Comparison of ENCODE assay signal across 8 mouse cellular contexts in the genomic region with DNA sequence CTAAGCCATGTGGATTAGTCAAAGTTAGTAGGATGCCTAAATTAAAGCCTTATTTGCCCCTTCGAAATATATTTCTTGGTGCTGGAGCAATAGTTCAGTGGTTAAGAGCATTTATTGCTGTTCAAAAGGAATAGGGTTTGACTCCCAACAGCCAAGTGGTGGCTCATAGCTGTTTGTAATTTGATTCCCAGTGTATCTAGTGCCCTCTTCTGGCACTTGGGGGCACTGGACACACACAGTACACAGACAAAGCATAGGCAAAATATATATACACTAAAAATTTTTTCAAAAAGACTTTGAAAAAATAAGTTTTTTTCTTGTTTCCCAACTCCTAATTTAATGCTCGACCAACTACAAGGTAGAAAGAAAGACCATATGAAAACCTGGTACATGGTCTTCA. TPM values are rescaled to one million over a fixed set of nuclear protein-coding genes. Genes with fewer than 3 reads are reported as not detected.
DNase-seq lines count a peak whose midpoint lies in the region; ATAC-seq and TF ChIP-seq lines count a peak whose summit lies in the region.

No protein-coding gene starts in this region.

- intact Hi-C loops in left cerebral cortex, postnatal 4 days (cut with DNase I): loop anchor here (5.0 to 10.0 kb wide), 2 partner anchors 58 to 326 kb away; no protein-coding TSS in a partner anchor

- no peak overlapping the region for H3K27ac ChIP-seq in lung, postnatal 0 days (ENCODE audit: low read length)
- no peak overlapping the region for H3K27ac ChIP-seq in midbrain, embryonic 10.5 days (replicated peaks)

- no peak for TF ChIP-seq EP300 in lung, postnatal 0 days (IDR thresholded peaks at IDR 0.05)

- no peaks in the 10 kb centered on the region for H3K9me3 ChIP-seq in lung, postnatal 0 days (ENCODE audit: low read length)
- H3K9me3 ChIP-seq in midbrain, embryonic 10.5 days (replicated peaks): peaks cover 5% of the 10 kb centered on the region; the same call in 1 of the 2 replicates

- peak; percentile 18 to 67 for DNase-seq in adrenal gland, adult (ENCODE audit: inconsistent age in 2 of 2, low spot score in 1 of 2)
- no peak for DNase-seq in adrenal gland, postnatal 4 days (ENCODE audit: low spot score in 2 of 2)
- DNase-seq in left cerebral cortex, postnatal 4 days: peak; percentile 21
- DNase-seq in left cerebral cortex, adult 18-20 months (ENCODE audit: low spot score in 2 of 2): no peak
- peak; percentile 15 for DNase-seq in brain, embryonic 14.5 days (ENCODE audit: low read depth)
- DNase-seq in lung, postnatal 0 days (ENCODE audit: low spot score): peak; percentile 55
- no peak for DNase-seq in layer of hippocampus, postnatal 14 days (ENCODE audit: low spot score in 2 of 2)
- no peak for DNase-seq in midbrain, embryonic 10.5 days (ENCODE audit: low spot score)

- H3K4me2 ChIP-seq in lung, postnatal 0 days (replicated peaks; ENCODE audit: low read depth, low read length): no peak overlapping the region

- no peaks in the 10 kb centered on the region for H3K4me1 ChIP-seq in lung, postnatal 0 days (ENCODE audit: insufficient read depth, low read depth, low read length)
- H3K4me1 ChIP-seq in midbrain, embryonic 10.5 days: no peaks in the 10 kb centered on the region

- 73% methylated on average over 2 of the region's 2 CpGs for WGBS in lung, postnatal 0 days
- WGBS in midbrain, embryonic 10.5 days: 83% methylated on average over 2 of the region's 2 CpGs

- H3K36me3 ChIP-seq in lung, postnatal 0 days (ENCODE audit: insufficient read depth, low read length): no peaks in the 10 kb centered on the region
- H3K36me3 ChIP-seq in midbrain, embryonic 10.5 days: no peaks in the 10 kb centered on the region

- peak; percentile 42; the same call in 1 of the 2 replicates for TF ChIP-seq CTCF in brain, embryonic 14.5 days (IDR thresholded peaks at IDR 0.05; ENCODE audit: borderline replicate concordance, extremely low read depth, insufficient read depth, insufficient read length)
- TF ChIP-seq CTCF in lung, postnatal 0 days (IDR thresholded peaks at IDR 0.05): peak; percentile 67

- no peaks in the 10 kb centered on the region for H3K27me3 ChIP-seq in lung, postnatal 0 days (replicated peaks; ENCODE audit: insufficient read depth, low read length)
- H3K27me3 ChIP-seq in midbrain, embryonic 10.5 days (ENCODE audit: low read depth, poor library complexity, severe bottlenecking): no peaks in the 10 kb centered on the region

- no peak for TF ChIP-seq POLR2A in brain, embryonic 14.5 days (IDR thresholded peaks at IDR 0.05; ENCODE audit: borderline replicate concordance, extremely low read depth, insufficient read depth, insufficient read length, poor library complexity, severe bottlenecking)

- ATAC-seq in lung, postnatal 0 days: no peak

- H3K4me3 ChIP-seq in lung, postnatal 0 days (ENCODE audit: low read depth, low read length): no peak overlapping the region
- H3K4me3 ChIP-seq in midbrain, embryonic 10.5 days: no peak overlapping the region

- no peak overlapping the region for H3K9ac ChIP-seq in lung, postnatal 0 days (replicated peaks; ENCODE audit: low read depth)

RNA-seq across cellular contexts. Expression of gene Zfp946, which starts 13.3 kb away (rescaled TPM):
- total RNA-seq in adrenal gland, postnatal 4 days (2021): 10 to 100 TPM in 1 of 2 experiments, 1 to 10 TPM in 1; 9.4 to 12.0 TPM
- 10 to 100 TPM; 26.3 to 26.7 TPM for total RNA-seq in left cerebral cortex, postnatal 4 days (2021)
- total RNA-seq in left cerebral cortex, adult 18-20 months (2021): 10 to 100 TPM; 11.6 to 14.5 TPM
- 21.8 and 22.9 TPM in 2 replicates for polyA plus RNA-seq in brain, embryonic 14.5 days (2012; rRNA removed)
- 5.7 and 5.9 TPM in 2 replicates for polyA plus RNA-seq in lung, postnatal 0 days (2015; fragmentation: Nextera tagmentation; extraction: Ambion mirVana)
- 10 to 100 TPM in 1 of 2 experiments, 1 to 10 TPM in 1; 9.9 to 11.4 TPM for total RNA-seq in layer of hippocampus, postnatal 14 days (2021)
- 21.5 and 23.6 TPM in 2 replicates for polyA plus RNA-seq in midbrain, embryonic 10.5 days (2016; fragmentation: Nextera tagmentation; extraction: Ambion mirVana)

RNA-seq across cellular contexts. Expression of gene Zfp758, which starts 49.5 kb away (rescaled TPM):
- total RNA-seq in adrenal gland, postnatal 4 days (2021): 10 to 100 TPM; 10.9 to 11.1 TPM
- total RNA-seq in left cerebral cortex, postnatal 4 days (2021): 10 to 100 TPM in 1 of 2 experiments, 1 to 10 TPM in 1; 8.3 to 10.9 TPM
- total RNA-seq in left cerebral cortex, adult 18-20 months (2021): 10 to 100 TPM; 10.9 to 11.5 TPM
- polyA plus RNA-seq in brain, embryonic 14.5 days (2012; rRNA removed): 2.1 and 2.7 TPM in 2 replicates
- polyA plus RNA-seq in lung, postnatal 0 days (2015; fragmentation: Nextera tagmentation; extraction: Ambion mirVana): 7.4 and 8.5 TPM in 2 replicates
- total RNA-seq in layer of hippocampus, postnatal 14 days (2021): 10 to 100 TPM; 10.5 to 11.2 TPM
- polyA plus RNA-seq in midbrain, embryonic 10.5 days (2016; fragmentation: Nextera tagmentation; extraction: Ambion mirVana): 7.7 and 9.0 TPM in 2 replicates

RNA-seq across cellular contexts. Expression of gene Zfp944, which starts 49.6 kb away (rescaled TPM):
- 1 to 10 TPM; 8.2 to 9.9 TPM for total RNA-seq in adrenal gland, postnatal 4 days (2021)
- 10 to 100 TPM; 10.1 to 12.5 TPM for total RNA-seq in left cerebral cortex, postnatal 4 days (2021)
- 1 to 10 TPM; 9.0 to 9.3 TPM for total RNA-seq in left cerebral cortex, adult 18-20 months (2021)
- polyA plus RNA-seq in brain, embryonic 14.5 days (2012; rRNA removed): 7.4 and 8.3 TPM in 2 replicates
- 8.5 and 9.1 TPM in 2 replicates for polyA plus RNA-seq in lung, postnatal 0 days (2015; fragmentation: Nextera tagmentation; extraction: Ambion mirVana)
- total RNA-seq in layer of hippocampus, postnatal 14 days (2021): 10 to 100 TPM; 10.3 to 11.0 TPM
- 14.8 TPM in 2 replicates for polyA plus RNA-seq in midbrain, embryonic 10.5 days (2016; fragmentation: Nextera tagmentation; extraction: Ambion mirVana)

Comparison
In these comparisons a context has a peak if more than half of its experiments do, and no peak if none do; other contexts are left out.
1. DNase-seq: peak in adrenal gland, adult (2 of 2), left cerebral cortex, postnatal 4 days (single experiment), brain, embryonic 14.5 days (single experiment) and lung, postnatal 0 days (single experiment); none in adrenal gland, postnatal 4 days (0 of 2), left cerebral cortex, adult 18-20 months (0 of 2), layer of hippocampus, postnatal 14 days (0 of 2) and midbrain, embryonic 10.5 days (single experiment).